Mouse (Mus musculus): Measurements from ENCODE around the gene Neurod2. TPM values are rescaled to one million over a fixed set of nuclear protein-coding genes. Genes with fewer than 3 reads are reported as not detected.

Gene Neurod2
- polyA plus RNA-seq, 1 experiment from 2014 or later: not detected

GRCm38 (mm10) chr11:98329960-98330744 lies 704 bp upstream of the Neurod2 start:
- H3K27me3 ChIP-seq (ENCODE audit: control insufficient read depth, insufficient read depth, low read length): peaks cover 99% of the 10 kb centered on the region
- no peak overlapping the region for H3K27ac ChIP-seq (ENCODE audit: low read depth, low read length)
- peaks cover 22% of the 10 kb centered on the region for H3K4me1 ChIP-seq (ENCODE audit: control insufficient read depth, insufficient read depth, low read length)
- H3K4me2 ChIP-seq (replicated peaks; ENCODE audit: low read depth, low read length): no peak overlapping the region
- no peak for ATAC-seq (ENCODE audit: low FRiP score, low TSS enrichment)
- no peak overlapping the region for H3K9ac ChIP-seq (ENCODE audit: low read depth, low read length)
- H3K36me3 ChIP-seq (ENCODE audit: control insufficient read depth, insufficient read depth, low read length): no peaks in the 10 kb centered on the region
- no peaks in the 10 kb centered on the region for H3K9me3 ChIP-seq (ENCODE audit: control insufficient read depth, low read length)
- WGBS: 34% methylated on average over 9 of the region's 9 CpGs
- H3K4me3 ChIP-seq (ENCODE audit: low read length): no peak overlapping the region

- H3K36me3 ChIP-seq (ENCODE audit: control insufficient read depth, insufficient read depth, low read length): no peaks in the 10 kb centered on the region
- ATAC-seq (ENCODE audit: low FRiP score, low TSS enrichment): no peak
- H3K27me3 ChIP-seq (ENCODE audit: control insufficient read depth, insufficient read depth, low read length): peaks cover 99% of the 10 kb centered on the region
- H3K9ac ChIP-seq (ENCODE audit: low read depth, low read length): no peak overlapping the region
- H3K9me3 ChIP-seq (ENCODE audit: control insufficient read depth, low read length): no peaks in the 10 kb centered on the region
- H3K4me2 ChIP-seq (replicated peaks; ENCODE audit: low read depth, low read length): peak overlapping the region; percentile 18
- 1% methylated on average over 44 of the region's 56 CpGs for WGBS
- H3K27ac ChIP-seq (ENCODE audit: low read depth, low read length): no peak overlapping the region
- peaks cover 15% of the 10 kb centered on the region for H3K4me1 ChIP-seq (ENCODE audit: control insufficient read depth, insufficient read depth, low read length)
- H3K4me3 ChIP-seq (ENCODE audit: low read length): peak overlapping the region; percentile 23
Observed at GRCm38 (mm10) chr11:98328371-98329069, 928 bp downstream of the Neurod2 start.

- WGBS: under 1% methylated on average over 33 of the region's 35 CpGs
- ATAC-seq (ENCODE audit: low FRiP score, low TSS enrichment): no peak
- H3K9ac ChIP-seq (ENCODE audit: low read depth, low read length): no peak overlapping the region
- no peaks in the 10 kb centered on the region for H3K36me3 ChIP-seq (ENCODE audit: control insufficient read depth, insufficient read depth, low read length)
- H3K4me2 ChIP-seq (replicated peaks; ENCODE audit: low read depth, low read length): peak overlapping the region; percentile 18
- H3K27ac ChIP-seq (ENCODE audit: low read depth, low read length): no peak overlapping the region
- H3K4me3 ChIP-seq (ENCODE audit: low read length): peak overlapping the region; percentile 23
- H3K27me3 ChIP-seq (ENCODE audit: control insufficient read depth, insufficient read depth, low read length): peaks cover 99% of the 10 kb centered on the region
- H3K9me3 ChIP-seq (ENCODE audit: control insufficient read depth, low read length): no peaks in the 10 kb centered on the region
- H3K4me1 ChIP-seq (ENCODE audit: control insufficient read depth, insufficient read depth, low read length): peaks cover 15% of the 10 kb centered on the region
Observed at GRCm38 (mm10) chr11:98328031-98328370, 1.4 kb downstream of the Neurod2 start.

- Histone ChIP-seq H3K9me3 (ENCODE audit: control insufficient read depth, low read length) (no peaks in the 10 kb centered on the region), H3K9ac (ENCODE audit: low read depth, low read length) (no peak overlapping the region), H3K4me1 (ENCODE audit: control insufficient read depth, insufficient read depth, low read length) (peaks cover 15% of the 10 kb centered on the region), H3K36me3 (ENCODE audit: control insufficient read depth, insufficient read depth, low read length) (no peaks in the 10 kb centered on the region), H3K4me2 (replicated peaks; ENCODE audit: low read depth, low read length) (peak overlapping the region; percentile 18), H3K27ac (ENCODE audit: low read depth, low read length) (no peak overlapping the region), H3K27me3 (ENCODE audit: control insufficient read depth, insufficient read depth, low read length) (peaks cover 99% of the 10 kb centered on the region), H3K4me3 (ENCODE audit: low read length) (peak overlapping the region; percentile 23)
- under 1% methylated on average over 84 of the region's 97 CpGs for WGBS
- no peak for ATAC-seq (ENCODE audit: low FRiP score, low TSS enrichment)
Observed at GRCm38 (mm10) chr11:98327136-98328030, 2.1 kb downstream of the Neurod2 start.

GRCm38 (mm10) chr11:98326741-98327135 lies 2.7 kb downstream of the Neurod2 start:
- Histone ChIP-seq H3K27me3 (ENCODE audit: control insufficient read depth, insufficient read depth, low read length) (peaks cover 99% of the 10 kb centered on the region), H3K27ac (ENCODE audit: low read depth, low read length) (no peak overlapping the region), H3K4me2 (replicated peaks; ENCODE audit: low read depth, low read length) (no peak overlapping the region), H3K9me3 (ENCODE audit: control insufficient read depth, low read length) (no peaks in the 10 kb centered on the region), H3K4me1 (ENCODE audit: control insufficient read depth, insufficient read depth, low read length) (peaks cover 15% of the 10 kb centered on the region), H3K4me3 (ENCODE audit: low read length) (no peak overlapping the region), H3K9ac (ENCODE audit: low read depth, low read length) (no peak overlapping the region), H3K36me3 (ENCODE audit: control insufficient read depth, insufficient read depth, low read length) (no peaks in the 10 kb centered on the region)
- WGBS: under 1% methylated on average over 19 of the region's 19 CpGs
- no peak for ATAC-seq (ENCODE audit: low FRiP score, low TSS enrichment)

GRCm38 (mm10) chr11:98325821-98326218 lies 3.6 kb downstream of the Neurod2 start:
- Histone ChIP-seq H3K9me3 (ENCODE audit: control insufficient read depth, low read length) (no peaks in the 10 kb centered on the region), H3K9ac (ENCODE audit: low read depth, low read length) (no peak overlapping the region), H3K27ac (ENCODE audit: low read depth, low read length) (no peak overlapping the region), H3K36me3 (ENCODE audit: control insufficient read depth, insufficient read depth, low read length) (no peaks in the 10 kb centered on the region), H3K4me1 (ENCODE audit: control insufficient read depth, insufficient read depth, low read length) (peaks cover 15% of the 10 kb centered on the region), H3K27me3 (ENCODE audit: control insufficient read depth, insufficient read depth, low read length) (peaks cover 100% of the 10 kb centered on the region), H3K4me3 (ENCODE audit: low read length) (no peak overlapping the region), H3K4me2 (replicated peaks; ENCODE audit: low read depth, low read length) (no peak overlapping the region)
- WGBS: 0% methylated on average over 17 of the region's 22 CpGs
- no peak for ATAC-seq (ENCODE audit: low FRiP score, low TSS enrichment)

- H3K36me3 ChIP-seq (ENCODE audit: control insufficient read depth, insufficient read depth, low read length): no peaks in the 10 kb centered on the region
- no peak for ATAC-seq (ENCODE audit: low FRiP score, low TSS enrichment)
- no peaks in the 10 kb centered on the region for H3K9me3 ChIP-seq (ENCODE audit: control insufficient read depth, low read length)
- no peak overlapping the region for H3K4me2 ChIP-seq (replicated peaks; ENCODE audit: low read depth, low read length)
- H3K9ac ChIP-seq (ENCODE audit: low read depth, low read length): no peak overlapping the region
- WGBS: 4% methylated on average over 14 of the region's 14 CpGs
- H3K27ac ChIP-seq (ENCODE audit: low read depth, low read length): no peak overlapping the region
- peaks cover 15% of the 10 kb centered on the region for H3K4me1 ChIP-seq (ENCODE audit: control insufficient read depth, insufficient read depth, low read length)
- H3K4me3 ChIP-seq (ENCODE audit: low read length): no peak overlapping the region
- peaks cover 100% of the 10 kb centered on the region for H3K27me3 ChIP-seq (ENCODE audit: control insufficient read depth, insufficient read depth, low read length)
Observed at GRCm38 (mm10) chr11:98325191-98325820, 4.1 kb downstream of the Neurod2 start.

GRCm38 (mm10) chr11:98323933-98324332 lies 5.5 kb downstream of the Neurod2 start:
- H3K4me3 ChIP-seq (ENCODE audit: low read length): no peak overlapping the region
- H3K4me2 ChIP-seq (replicated peaks; ENCODE audit: low read depth, low read length): no peak overlapping the region
- H3K9ac ChIP-seq (ENCODE audit: low read depth, low read length): no peak overlapping the region
- ATAC-seq (ENCODE audit: low FRiP score, low TSS enrichment): no peak
- H3K27ac ChIP-seq (ENCODE audit: low read depth, low read length): no peak overlapping the region
- H3K4me1 ChIP-seq (ENCODE audit: control insufficient read depth, insufficient read depth, low read length): peaks cover 15% of the 10 kb centered on the region
- H3K9me3 ChIP-seq (ENCODE audit: control insufficient read depth, low read length): no peaks in the 10 kb centered on the region
- H3K27me3 ChIP-seq (ENCODE audit: control insufficient read depth, insufficient read depth, low read length): peaks cover 100% of the 10 kb centered on the region
- WGBS: under 1% methylated on average over 9 of the region's 9 CpGs
- no peaks in the 10 kb centered on the region for H3K36me3 ChIP-seq (ENCODE audit: control insufficient read depth, insufficient read depth, low read length)
